In the genomic region with DNA sequence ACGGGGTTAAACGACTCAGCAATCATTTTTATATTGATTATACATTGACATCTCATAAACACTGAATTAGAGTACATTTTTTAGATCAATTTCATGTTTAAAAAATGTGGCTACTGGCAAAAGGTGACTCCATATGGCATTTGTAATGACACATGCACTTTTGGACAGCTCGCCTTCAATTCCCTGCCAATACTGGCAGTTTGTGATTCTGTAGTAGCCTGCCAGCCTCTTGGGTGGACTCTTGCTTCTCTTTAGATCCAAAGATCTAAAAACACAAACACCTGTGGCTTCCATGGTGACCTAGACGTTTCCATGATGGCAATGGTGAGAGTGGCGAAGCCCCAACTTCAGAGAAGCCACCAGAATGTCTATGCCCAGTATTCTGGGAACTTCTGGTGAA, we compare ENCODE assay signal across 14 mouse cellular contexts.
DNase-seq lines count a peak whose midpoint lies in the region; ATAC-seq lines count a peak whose summit lies in the region.
"Had no signal": no experiment of that assay in that cellular context is flagged by ENCODE, and none has a peak within 500 bp of the region (broad histone marks: within the 10 kb centered on the region; RNA-seq: fewer than 3 reads in every experiment).

No protein-coding gene starts in this region.

- DNase-seq in cerebellum, postnatal 4 days (ENCODE audit: low spot score in 2 of 2), result no peak
- peak; percentile 83 for DNase-seq in brain, adult 2 months (ENCODE audit: low read depth, low spot score)
- DNase-seq in cerebellum, adult 9-10 months, result peak; percentile 68
- DNase-seq in cerebellum, postnatal 25 days, result peak; percentile 42 to 62
- DNase-seq in gastrocnemius, postnatal 4 days (ENCODE audit: low spot score in 2 of 2), result no peak
- no peak for DNase-seq in lung, postnatal 14 days
- DNase-seq: adrenal gland, postnatal 14 days; gastrocnemius, postnatal 10 days; kidney, adult 2 months had no signal

- peak; percentile 63 for ATAC-seq in cerebellum, adult (ENCODE audit: insufficient number of reproducible peaks, low FRiP score, low TSS enrichment)
- ATAC-seq: activated CD4-positive, CD25-positive, alpha-beta regulatory T cell, adult 4 months; forebrain, embryonic 15.5 days; intestine, embryonic 16.5 days; Patski had no signal

Comparison
In these comparisons a context has a peak if more than half of its experiments do, and no peak if none do; other contexts are left out.
1. DNase-seq: peak in brain, adult 2 months (single experiment), cerebellum, adult 9-10 months (single experiment) and cerebellum, postnatal 25 days (2 of 2); none in cerebellum, postnatal 4 days (0 of 2), gastrocnemius, postnatal 4 days (0 of 2) and lung, postnatal 14 days (single experiment).